Mouse (Mus musculus) intestine, embryonic 14.5 days (tissue): ENCODE results near the gene Map3k21. TPM values are rescaled to one million over a fixed set of nuclear protein-coding genes. Genes with fewer than 3 reads are reported as not detected.
A peak's percentile ranks its signal among the peaks of the same experiment; 100 is the strongest.

Source experiments
- ATAC-seq: fragments of 200-750 bp; cut with Nextera tagmentation; replicated peaks from 2 replicates; pipeline ENCODE4 v1.8.0; 2017; ENCODE audit warnings: low read depth, moderate number of reproducible peaks, moderate TSS enrichment, moderate library complexity; ENCODE audit not compliant: low FRiP score, low TSS enrichment
- DNase-seq: peaks from one replicate; pipeline ENCODE4 v3.0.0-alpha.2; 2018; ENCODE audit warnings: low spot score
- H3K27ac ChIP-seq: fragments of 300-500 bp; sonication (generic); 2 replicates; pipeline ENCODE4 v1.5.1; 2014; ENCODE audit warnings: low read depth, mild to moderate bottlenecking, control low read depth
- H3K27me3 ChIP-seq: fragments of 300-500 bp; sonication (generic); replicated peaks from 2 replicates; pipeline ENCODE4 v1.6.1; 2014; ENCODE audit warnings: low read length, control low read depth; ENCODE audit not compliant: control insufficient read depth, insufficient read depth
- H3K36me3 ChIP-seq: fragments of 300-500 bp; sonication (generic); 2 replicates; pipeline ENCODE4 v1.6.1; 2014; ENCODE audit warnings: low read length, control low read depth; ENCODE audit not compliant: control insufficient read depth, insufficient read depth
- H3K4me1 ChIP-seq: fragments of 300-500 bp; sonication (generic); replicated peaks from 2 replicates; pipeline ENCODE4 v1.6.1; 2014; ENCODE audit warnings: low read length, control low read depth, mixed read lengths; ENCODE audit not compliant: control insufficient read depth, insufficient read depth
- H3K4me2 ChIP-seq: fragments of 300-500 bp; sonication (generic); 2 replicates; pipeline ENCODE4 v1.6.1; 2014; ENCODE audit warnings: low read length
- H3K4me3 ChIP-seq: fragments of 300-500 bp; sonication (generic); 2 replicates; pipeline ENCODE4 v1.5.1; 2014; ENCODE audit warnings: low read depth, low read length, control low read depth, mixed read lengths
- H3K9ac ChIP-seq: fragments of 300-500 bp; sonication (generic); 2 replicates; pipeline ENCODE4 v1.6.1; 2014; ENCODE audit warnings: mild to moderate bottlenecking, low read length
- H3K9me3 ChIP-seq: fragments of 300-500 bp; sonication (generic); 2 replicates; pipeline ENCODE4 v1.6.1; 2016; ENCODE audit warnings: low read length, control low read depth; ENCODE audit not compliant: control insufficient read depth
- WGBS: fragments of 180-500 bp; shearing (Covaris S2); extraction: QIAGEN DNeasy Blood & Tissue Kit; methylation state at CpG from one replicate; pipeline ENCODE4 v1.1.7; 2014; 5-methylcytosine and 5-hydroxymethylcytosine counted together
- polyA plus RNA-seq: library from polyadenylated mRNA; unstranded; fragments of >200 nt; fragmentation: Nextera tagmentation; extraction: Ambion mirVana; gene quantifications from 2 replicates; pipeline ENCODE4 v1.2.1, GENCODE M21; 2014

Map3k21 gene
- polyA plus RNA-seq, 1 experiment from 2014 or later: 3.9 TPM

- WGBS: 54% methylated on average over 2 of the region's 2 CpGs
Observed at GRCm38 (mm10) chr8:125987996-125988395, 77.7 kb downstream of the Map3k21 start.

GRCm38 (mm10) chr8:125993636-125994035 is 83.4 kb downstream of the Map3k21 start:
- Histone ChIP-seq H3K9me3 (no peaks in the 10 kb centered on the region), H3K4me1 (peaks cover 3% of the 10 kb centered on the region), H3K27me3 (peaks cover 20% of the 10 kb centered on the region; the same call in 1 of the 2 replicates), H3K4me3 (no peak overlapping the region), H3K9ac (no peak overlapping the region), H3K4me2 (no peak overlapping the region), H3K36me3 (no peaks in the 10 kb centered on the region), H3K27ac (no peak overlapping the region)
- no peak for DNase-seq
- no peak for ATAC-seq
- WGBS: 37% methylated on average over 9 of the region's 9 CpGs

More at GRCm38 (mm10) chr8:125987996-125988395, 77.7 kb downstream of the Map3k21 start:
- no peak overlapping the region for H3K4me3 ChIP-seq
- no peaks in the 10 kb centered on the region for H3K4me1 ChIP-seq
- DNase-seq (no peak), ATAC-seq (no peak)
- no peaks in the 10 kb centered on the region for H3K27me3 ChIP-seq
- no peak overlapping the region for H3K9ac ChIP-seq
- H3K4me2 ChIP-seq: no peak overlapping the region
- no peaks in the 10 kb centered on the region for H3K9me3 ChIP-seq
- no peaks in the 10 kb centered on the region for H3K36me3 ChIP-seq
- H3K27ac ChIP-seq: no peak overlapping the region

DNA sequence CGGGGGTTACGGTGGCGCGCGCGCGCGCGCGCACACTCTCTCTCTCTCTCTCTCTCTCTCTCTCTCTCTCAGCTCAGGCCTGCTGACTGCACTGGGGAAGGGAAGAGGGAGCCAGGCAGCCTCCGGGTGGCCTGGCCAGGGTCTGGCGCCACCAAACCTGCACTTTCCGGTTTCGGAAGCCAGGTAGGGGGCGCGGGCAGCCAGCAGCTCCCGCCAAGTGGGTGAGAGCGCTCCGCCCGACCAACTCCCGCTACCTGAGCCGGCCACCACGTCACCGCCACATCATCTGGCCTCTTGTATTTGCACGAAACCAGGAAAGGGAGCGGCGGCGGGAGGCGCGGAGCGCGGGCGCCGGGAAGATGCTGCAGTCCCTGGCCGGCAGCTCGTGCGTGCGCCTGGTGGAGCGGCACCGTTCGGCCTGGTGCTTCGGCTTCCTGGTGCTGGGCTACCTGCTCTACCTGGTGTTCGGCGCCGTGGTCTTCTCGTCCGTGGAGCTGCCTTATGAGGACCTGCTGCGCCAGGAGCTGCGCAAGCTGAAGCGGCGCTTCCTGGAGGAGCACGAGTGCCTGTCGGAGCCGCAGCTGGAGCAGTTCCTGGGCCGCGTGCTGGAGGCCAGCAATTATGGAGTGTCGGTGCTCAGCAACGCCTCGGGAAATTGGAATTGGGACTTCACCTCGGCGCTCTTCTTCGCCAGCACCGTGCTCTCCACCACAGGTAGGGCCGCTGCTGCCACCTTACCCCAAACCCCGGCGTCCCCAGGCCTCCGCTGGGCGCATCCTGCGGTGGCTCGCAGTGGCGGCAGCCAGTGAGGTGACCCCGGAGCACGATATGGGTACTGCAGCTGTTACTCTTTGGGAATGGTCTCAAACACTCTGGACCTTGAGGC is 85.1 kb downstream of the Map3k21 start, which contains the start of gene Kcnk1:
Gene Kcnk1, plus strand, starts transcription at position 70 of the 886 bp plus-strand sequence.
- Histone ChIP-seq H3K4me3 (peak within 1 kb of the TSS; percentile 59), H3K4me1 (peaks cover 3% of the 10 kb centered on the region), H3K27ac (peak within 1 kb of the TSS; percentile 61), H3K9ac (peak within 1 kb of the TSS; percentile 61), H3K36me3 (no peaks in the 10 kb centered on the region), H3K4me2 (peak within 1 kb of the TSS; percentile 76), H3K27me3 (peaks cover 20% of the 10 kb centered on the region; the same call in 1 of the 2 replicates), H3K9me3 (no peaks in the 10 kb centered on the region)
- ATAC-seq: peak; percentile 84
- under 1% methylated on average over 70 of the region's 73 CpGs for WGBS
- DNase-seq: peak; percentile 91

DNA sequence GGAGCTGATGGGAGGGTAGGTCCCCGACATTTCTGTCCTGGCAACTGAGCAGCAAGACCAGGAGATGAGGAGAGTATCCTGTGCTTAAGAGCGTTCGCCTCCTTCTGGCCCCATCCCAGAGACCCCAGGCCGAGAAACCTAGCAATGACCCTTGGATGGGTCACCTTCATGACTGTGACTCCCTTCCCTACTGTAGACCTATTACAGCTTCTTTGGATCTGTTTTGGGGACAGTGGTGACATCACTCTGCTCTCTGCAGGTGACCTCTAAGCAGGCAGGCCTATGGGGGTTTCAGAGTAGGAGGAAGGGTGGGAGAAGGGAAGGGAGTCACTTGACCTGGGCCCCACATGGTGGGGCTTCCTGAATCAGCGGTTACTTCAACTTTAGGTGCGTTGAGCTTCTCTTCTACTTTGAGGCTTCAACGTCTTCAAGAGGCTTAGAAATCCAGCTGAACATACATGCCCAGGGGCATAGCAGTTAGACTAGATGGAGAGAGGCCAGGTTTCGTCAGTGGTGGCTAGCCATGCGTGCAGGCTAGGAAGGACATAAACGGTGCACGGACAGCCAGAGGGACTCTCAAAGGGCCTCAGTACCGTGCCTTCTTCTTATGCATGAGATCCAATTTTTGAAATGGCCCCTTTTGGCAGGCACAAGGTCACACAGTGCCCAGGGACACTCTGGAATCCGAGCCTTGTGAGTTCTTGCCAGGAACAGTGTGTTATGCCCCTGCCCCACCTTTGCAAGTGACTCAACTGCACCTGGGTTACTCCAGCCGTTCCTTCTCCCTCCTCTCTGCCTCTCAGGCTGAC is 86.0 kb downstream of the Map3k21 start:
- no peaks in the 10 kb centered on the region for H3K36me3 ChIP-seq
- H3K4me3 ChIP-seq: peak overlapping the region; percentile 59
- H3K27me3 ChIP-seq: peaks cover 20% of the 10 kb centered on the region; the same call in 1 of the 2 replicates
- peak overlapping the region; percentile 61 for H3K9ac ChIP-seq
- H3K27ac ChIP-seq: peak overlapping the region; percentile 67
- no peaks in the 10 kb centered on the region for H3K9me3 ChIP-seq
- 20% methylated on average over 14 of the region's 14 CpGs for WGBS
- peak overlapping the region; percentile 76 for H3K4me2 ChIP-seq
- H3K4me1 ChIP-seq: peaks cover 3% of the 10 kb centered on the region
- ATAC-seq: no peak
- DNase-seq: peak; percentile 58

GRCm38 (mm10) chr8:125996980-125997379 is 86.7 kb downstream of the Map3k21 start:
- Histone ChIP-seq H3K4me3 (peak overlapping the region; percentile 59), H3K27me3 (peaks cover 20% of the 10 kb centered on the region; the same call in 1 of the 2 replicates), H3K9ac (no peak overlapping the region), H3K27ac (no peak overlapping the region), H3K9me3 (no peaks in the 10 kb centered on the region), H3K36me3 (no peaks in the 10 kb centered on the region), H3K4me2 (peak overlapping the region; percentile 76), H3K4me1 (peaks cover 3% of the 10 kb centered on the region)
- ATAC-seq (no peak; the same call in 1 of the 2 replicates), DNase-seq (peak; percentile 54)
- WGBS: 19% methylated on average over 6 of the region's 6 CpGs

Other genes starting within 250 kb of the Map3k21 start
- 5.4 and 5.6 TPM in 2 replicates for gene Map10, start 240.6 kb upstream of the Map3k21 start, polyA plus RNA-seq
- gene Ntpcr, start 180.5 kb upstream of the Map3k21 start, polyA plus RNA-seq: 34.8 and 35.7 TPM in 2 replicates
- gene Pcnx2, start 12.1 kb upstream of the Map3k21 start, polyA plus RNA-seq: 0.08 and 0.17 TPM in 2 replicates
- gene Kcnk1, start 84.7 kb downstream of the Map3k21 start, polyA plus RNA-seq: 46.2 and 50.3 TPM in 2 replicates